Mouse (Mus musculus) lung, embryonic 16.5 days (tissue): ENCODE measurements around the gene Mast4. TPM values are rescaled to one million over a fixed set of nuclear protein-coding genes. Genes with fewer than 3 reads are reported as not detected.

ENCODE experiments used
- ATAC-seq: fragments of 200-750 bp; cut with Nextera tagmentation; 2 replicates; pipeline ENCODE4 v1.8.0; 2017; ENCODE audit warnings: low read depth, mild to moderate bottlenecking, moderate library complexity
- H3K27ac ChIP-seq: fragments of 300-500 bp; sonication (generic); 2 replicates; pipeline ENCODE4 v1.5.1; 2014; ENCODE audit warnings: mild to moderate bottlenecking, control low read depth, low read length
- H3K27me3 ChIP-seq: fragments of 300-500 bp; sonication (generic); 2 replicates; pipeline ENCODE4 v1.6.1; 2014; ENCODE audit warnings: low read depth, low read length, mixed read lengths; ENCODE audit not compliant: control insufficient read depth, insufficient read depth
- H3K36me3 ChIP-seq: fragments of 300-500 bp; sonication (generic); 2 replicates; pipeline ENCODE4 v1.6.1; 2014; ENCODE audit warnings: low read length; ENCODE audit not compliant: control insufficient read depth, insufficient read depth
- H3K4me1 ChIP-seq: fragments of 300-500 bp; sonication (generic); replicated peaks from 2 replicates; pipeline ENCODE4 v1.6.1; 2014; ENCODE audit warnings: low read length, mixed read lengths; ENCODE audit not compliant: control insufficient read depth, insufficient read depth
- H3K4me2 ChIP-seq: fragments of 300-500 bp; sonication (generic); 2 replicates; pipeline ENCODE4 v1.6.1; 2014; ENCODE audit warnings: low read depth, low read length, control low read depth
- H3K4me3 ChIP-seq: fragments of 300-500 bp; sonication (generic); 2 replicates; pipeline ENCODE4 v1.5.1; 2014; ENCODE audit warnings: mild to moderate bottlenecking, low read length, control low read depth
- H3K9ac ChIP-seq: fragments of 300-500 bp; sonication (generic); 2 replicates; pipeline ENCODE4 v1.6.1; 2014; ENCODE audit warnings: low read length, control low read depth
- H3K9me3 ChIP-seq: fragments of 300-500 bp; sonication (generic); 2 replicates; pipeline ENCODE4 v1.6.1; 2016; ENCODE audit warnings: low read length; ENCODE audit not compliant: control insufficient read depth
- WGBS: fragments of 180-500 bp; shearing (Covaris S2); extraction: QIAGEN DNeasy Blood & Tissue Kit; methylation state at CpG from one replicate; pipeline ENCODE4 v1.1.7; 2014; 5-methylcytosine and 5-hydroxymethylcytosine counted together
- polyA plus RNA-seq: library from polyadenylated mRNA; unstranded; fragments of >200 nt; fragmentation: Nextera tagmentation; extraction: Ambion mirVana; gene quantifications from 2 replicates; pipeline ENCODE4 v1.2.1, GENCODE M21; 2015

The Mast4 gene
- polyA plus RNA-seq, 1 experiment from 2014 or later = 30.2 TPM

- Histone ChIP-seq H3K4me1 (no peaks in the 10 kb centered on the region), H3K9ac (no peak overlapping the region), H3K27me3 (no peaks in the 10 kb centered on the region), H3K4me3 (no peak overlapping the region), H3K27ac (no peak overlapping the region), H3K4me2 (no peak overlapping the region), H3K9me3 (no peaks in the 10 kb centered on the region), H3K36me3 (no peaks in the 10 kb centered on the region)
- WGBS = 63% methylated on average over 4 of the region's 4 CpGs
- ATAC-seq = no peak
Measured at GRCm38 (mm10) chr13:103079806-103080205, 254.5 kb downstream of the Mast4 start.

- H3K4me3 ChIP-seq = no peak overlapping the region
- H3K27me3 ChIP-seq = no peaks in the 10 kb centered on the region
- no peak for ATAC-seq
- H3K4me1 ChIP-seq = no peaks in the 10 kb centered on the region
- 88% methylated on average over 6 of the region's 6 CpGs for WGBS
- no peak overlapping the region for H3K9ac ChIP-seq
- H3K4me2 ChIP-seq = no peak overlapping the region
- H3K9me3 ChIP-seq = no peaks in the 10 kb centered on the region
- no peaks in the 10 kb centered on the region for H3K36me3 ChIP-seq
- H3K27ac ChIP-seq = no peak overlapping the region
Measured at GRCm38 (mm10) chr13:103078815-103079214, 255.5 kb downstream of the Mast4 start.

GRCm38 (mm10) chr13:103073461-103073860, 260.8 kb downstream of the Mast4 start:
- Histone ChIP-seq H3K4me3 (no peak overlapping the region), H3K4me2 (no peak overlapping the region), H3K27me3 (no peaks in the 10 kb centered on the region), H3K9ac (no peak overlapping the region), H3K36me3 (no peaks in the 10 kb centered on the region), H3K9me3 (no peaks in the 10 kb centered on the region), H3K27ac (no peak overlapping the region), H3K4me1 (no peaks in the 10 kb centered on the region)
- WGBS = 64% methylated on average over 4 of the region's 4 CpGs
- no peak for ATAC-seq

- no peaks in the 10 kb centered on the region for H3K27me3 ChIP-seq
- no peaks in the 10 kb centered on the region for H3K36me3 ChIP-seq
- no peaks in the 10 kb centered on the region for H3K4me1 ChIP-seq
- no peak overlapping the region for H3K9ac ChIP-seq
- ATAC-seq = no peak
- WGBS = 77% methylated on average over 3 of the region's 3 CpGs
- no peak overlapping the region for H3K4me2 ChIP-seq
- H3K27ac ChIP-seq = no peak overlapping the region
- no peak overlapping the region for H3K4me3 ChIP-seq
- no peaks in the 10 kb centered on the region for H3K9me3 ChIP-seq
Measured at GRCm38 (mm10) chr13:103071783-103072182, 262.5 kb downstream of the Mast4 start.

GRCm38 (mm10) chr13:103067581-103068166, 266.6 kb downstream of the Mast4 start:
- Histone ChIP-seq H3K4me1 (no peaks in the 10 kb centered on the region), H3K9ac (no peak overlapping the region), H3K4me2 (no peak overlapping the region), H3K36me3 (no peaks in the 10 kb centered on the region), H3K27me3 (no peaks in the 10 kb centered on the region), H3K9me3 (no peaks in the 10 kb centered on the region), H3K27ac (no peak overlapping the region), H3K4me3 (no peak overlapping the region)
- no peak for ATAC-seq
- WGBS = 36% methylated on average over 7 of the region's 7 CpGs

GRCm38 (mm10) chr13:103065437-103065836, 268.9 kb downstream of the Mast4 start:
- no peak for ATAC-seq
- H3K27ac ChIP-seq = no peak overlapping the region
- no peaks in the 10 kb centered on the region for H3K4me1 ChIP-seq
- 73% methylated on average over 7 of the region's 7 CpGs for WGBS
- H3K9ac ChIP-seq = no peak overlapping the region
- no peaks in the 10 kb centered on the region for H3K36me3 ChIP-seq
- no peaks in the 10 kb centered on the region for H3K9me3 ChIP-seq
- H3K4me3 ChIP-seq = no peak overlapping the region
- no peak overlapping the region for H3K4me2 ChIP-seq
- H3K27me3 ChIP-seq = no peaks in the 10 kb centered on the region

- H3K4me3 ChIP-seq = no peak overlapping the region
- no peaks in the 10 kb centered on the region for H3K9me3 ChIP-seq
- WGBS = 69% methylated on average over 2 of the region's 2 CpGs
- H3K27me3 ChIP-seq = no peaks in the 10 kb centered on the region
- H3K36me3 ChIP-seq = no peaks in the 10 kb centered on the region
- no peak overlapping the region for H3K9ac ChIP-seq
- H3K4me2 ChIP-seq = no peak overlapping the region
- no peak for ATAC-seq
- no peaks in the 10 kb centered on the region for H3K4me1 ChIP-seq
- no peak overlapping the region for H3K27ac ChIP-seq
Measured at GRCm38 (mm10) chr13:103061680-103062079, 272.6 kb downstream of the Mast4 start.

- Histone ChIP-seq H3K4me1 (no peaks in the 10 kb centered on the region), H3K9me3 (no peaks in the 10 kb centered on the region), H3K4me3 (no peak overlapping the region), H3K27ac (no peak overlapping the region), H3K27me3 (no peaks in the 10 kb centered on the region), H3K4me2 (no peak overlapping the region), H3K36me3 (no peaks in the 10 kb centered on the region), H3K9ac (no peak overlapping the region)
- 72% methylated on average over 11 of the region's 11 CpGs for WGBS
- ATAC-seq = no peak
Measured at GRCm38 (mm10) chr13:103059995-103060652, 274.2 kb downstream of the Mast4 start.

GRCm38 (mm10) chr13:103056451-103056850, 277.8 kb downstream of the Mast4 start:
- no peak for ATAC-seq
- H3K4me1 ChIP-seq = no peaks in the 10 kb centered on the region
- H3K9ac ChIP-seq = no peak overlapping the region
- no peaks in the 10 kb centered on the region for H3K36me3 ChIP-seq
- no peak overlapping the region for H3K4me3 ChIP-seq
- WGBS = 51% methylated on average over 10 of the region's 10 CpGs
- H3K27ac ChIP-seq = no peak overlapping the region
- no peak overlapping the region for H3K4me2 ChIP-seq
- no peaks in the 10 kb centered on the region for H3K27me3 ChIP-seq
- H3K9me3 ChIP-seq = no peaks in the 10 kb centered on the region
